Mouse (Mus musculus): ENCODE measurements around the gene Rbm44. TPM values are rescaled to one million over a fixed set of nuclear protein-coding genes. Genes with fewer than 3 reads are reported as not detected.

Rbm44 gene
- total and polyA plus RNA-seq, 2 experiments = 0.09 TPM; not detected in 1

DNA sequence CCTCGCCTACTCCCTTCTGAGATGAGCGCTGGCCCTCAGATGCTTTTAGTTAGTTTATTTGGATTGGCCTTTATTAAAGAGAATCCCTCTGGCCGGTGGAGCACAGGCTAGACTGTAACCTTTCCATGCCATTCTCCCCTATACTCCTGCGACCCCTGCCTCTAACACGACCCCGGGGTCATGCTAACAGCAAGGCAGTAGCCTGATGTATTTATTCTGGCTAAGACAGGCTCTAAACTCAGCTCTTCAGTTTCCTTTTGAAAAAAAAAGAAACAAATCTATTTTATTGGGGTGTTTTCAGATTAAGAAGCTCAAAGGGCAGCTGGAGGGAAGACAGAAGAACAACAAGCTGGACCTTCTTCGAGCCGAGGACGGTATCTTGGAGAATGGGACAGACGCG lies 22.8 kb upstream of the Rbm44 start:
- H3K27ac ChIP-seq (replicated peaks; ENCODE audit: insufficient read depth, low read depth, low read length) = no peak overlapping the region
- TF ChIP-seq POLR2A (IDR thresholded peaks at IDR 0.05; ENCODE audit: extremely low read depth, insufficient read depth, low read length) (no peak), CTCF (IDR thresholded peaks at IDR 0.05; ENCODE audit: low read depth, low read length) (no peak)
- WGBS = 90% methylated on average over 11 of the region's 11 CpGs
- no peaks in the 10 kb centered on the region for H3K27me3 ChIP-seq (ENCODE audit: control insufficient read depth, insufficient read depth, low read length)
- H3K4me3 ChIP-seq (ENCODE audit: insufficient read depth, low read depth, low read length) = no peak overlapping the region
- H3K79me2 ChIP-seq (ENCODE audit: control insufficient read depth, insufficient read depth, low read length) = no peaks in the 10 kb centered on the region
- peaks cover 45% of the 10 kb centered on the region for H3K36me3 ChIP-seq (ENCODE audit: control insufficient read depth, insufficient read depth, low read length)
- no peak for DNase-seq (ENCODE audit: extremely low read depth, low read depth, low spot score)
- H3K9ac ChIP-seq (ENCODE audit: low read depth, low read length) = no peak overlapping the region
- H3K4me1 ChIP-seq (ENCODE audit: control insufficient read depth, insufficient read depth, low read length) = no peaks in the 10 kb centered on the region

- WGBS = 95% methylated on average over 5 of the region's 5 CpGs
- no peak for DNase-seq (ENCODE audit: extremely low read depth, low read depth, low spot score)
- no peak overlapping the region for H3K9ac ChIP-seq (ENCODE audit: low read depth, low read length)
- H3K36me3 ChIP-seq (ENCODE audit: control insufficient read depth, insufficient read depth, low read length) = peaks cover 48% of the 10 kb centered on the region
- H3K27me3 ChIP-seq (ENCODE audit: control insufficient read depth, insufficient read depth, low read length) = no peaks in the 10 kb centered on the region
- TF ChIP-seq POLR2A (IDR thresholded peaks at IDR 0.05; ENCODE audit: extremely low read depth, insufficient read depth, low read length) (no peak), CTCF (IDR thresholded peaks at IDR 0.05; ENCODE audit: low read depth, low read length) (no peak)
- H3K4me1 ChIP-seq (ENCODE audit: control insufficient read depth, insufficient read depth, low read length) = no peaks in the 10 kb centered on the region
- H3K79me2 ChIP-seq (ENCODE audit: control insufficient read depth, insufficient read depth, low read length) = no peaks in the 10 kb centered on the region
- H3K4me3 ChIP-seq (ENCODE audit: insufficient read depth, low read depth, low read length) = no peak overlapping the region
- H3K27ac ChIP-seq (replicated peaks; ENCODE audit: insufficient read depth, low read depth, low read length) = no peak overlapping the region
Measured at GRCm38 (mm10) chr1:91123004-91123403, 21.9 kb upstream of the Rbm44 start.

DNA sequence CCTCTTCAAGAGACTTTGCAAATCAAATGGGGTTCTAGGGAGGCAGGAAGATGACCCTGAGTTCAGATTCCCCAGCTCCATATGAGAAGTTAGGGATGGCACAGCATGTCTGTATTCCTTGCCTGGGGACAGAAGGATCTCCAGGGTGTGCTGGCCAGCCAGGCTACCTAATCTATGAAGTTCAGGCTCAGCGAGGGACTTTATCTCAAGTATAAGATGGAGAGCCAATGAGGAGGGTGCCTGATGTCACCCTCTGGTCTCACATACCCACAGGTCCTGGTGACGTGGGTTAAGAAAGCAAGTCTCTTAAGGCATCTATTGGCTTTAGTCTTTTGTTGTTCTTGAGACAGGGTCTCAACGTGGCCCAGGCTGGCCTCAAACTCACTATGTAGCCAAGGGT lies 21.4 kb upstream of the Rbm44 start:
- no peak for DNase-seq (ENCODE audit: extremely low read depth, low read depth, low spot score)
- Histone ChIP-seq H3K36me3 (ENCODE audit: control insufficient read depth, insufficient read depth, low read length) (peaks cover 53% of the 10 kb centered on the region), H3K79me2 (ENCODE audit: control insufficient read depth, insufficient read depth, low read length) (no peaks in the 10 kb centered on the region), H3K4me3 (ENCODE audit: insufficient read depth, low read depth, low read length) (no peak overlapping the region), H3K27me3 (ENCODE audit: control insufficient read depth, insufficient read depth, low read length) (no peaks in the 10 kb centered on the region), H3K27ac (replicated peaks; ENCODE audit: insufficient read depth, low read depth, low read length) (no peak overlapping the region), H3K9ac (ENCODE audit: low read depth, low read length) (no peak overlapping the region), H3K4me1 (ENCODE audit: control insufficient read depth, insufficient read depth, low read length) (no peaks in the 10 kb centered on the region)
- 90% methylated on average over 3 of the region's 3 CpGs for WGBS
- TF ChIP-seq CTCF (IDR thresholded peaks at IDR 0.05; ENCODE audit: low read depth, low read length) (no peak), POLR2A (IDR thresholded peaks at IDR 0.05; ENCODE audit: extremely low read depth, insufficient read depth, low read length) (no peak)

- no peak for DNase-seq (ENCODE audit: extremely low read depth, low read depth, low spot score)
- no peak for TF ChIP-seq POLR2A (IDR thresholded peaks at IDR 0.05; ENCODE audit: extremely low read depth, insufficient read depth, low read length)
- peak; percentile 24; the same call in 1 of the 2 replicates for TF ChIP-seq CTCF (IDR thresholded peaks at IDR 0.05; ENCODE audit: low read depth, low read length)
- H3K4me1 ChIP-seq (ENCODE audit: control insufficient read depth, insufficient read depth, low read length) = no peaks in the 10 kb centered on the region
- H3K9ac ChIP-seq (ENCODE audit: low read depth, low read length) = no peak overlapping the region
- no peak overlapping the region for H3K4me3 ChIP-seq (ENCODE audit: insufficient read depth, low read depth, low read length)
- H3K27me3 ChIP-seq (ENCODE audit: control insufficient read depth, insufficient read depth, low read length) = no peaks in the 10 kb centered on the region
- H3K36me3 ChIP-seq (ENCODE audit: control insufficient read depth, insufficient read depth, low read length) = peaks cover 38% of the 10 kb centered on the region
- H3K79me2 ChIP-seq (ENCODE audit: control insufficient read depth, insufficient read depth, low read length) = no peaks in the 10 kb centered on the region
- WGBS = 91% methylated on average over 4 of the region's 4 CpGs
- no peak overlapping the region for H3K27ac ChIP-seq (replicated peaks; ENCODE audit: insufficient read depth, low read depth, low read length)
Measured at GRCm38 (mm10) chr1:91128849-91129248, 16.0 kb upstream of the Rbm44 start.

- DNase-seq (ENCODE audit: extremely low read depth, low read depth, low spot score) = no peak
- WGBS = 79% methylated on average over 2 of the region's 2 CpGs
- no peak for TF ChIP-seq POLR2A (IDR thresholded peaks at IDR 0.05; ENCODE audit: extremely low read depth, insufficient read depth, low read length)
- no peak overlapping the region for H3K27ac ChIP-seq (replicated peaks; ENCODE audit: insufficient read depth, low read depth, low read length)
- no peaks in the 10 kb centered on the region for H3K36me3 ChIP-seq (ENCODE audit: control insufficient read depth, insufficient read depth, low read length)
- H3K9ac ChIP-seq (ENCODE audit: low read depth, low read length) = no peak overlapping the region
- H3K4me1 ChIP-seq (ENCODE audit: control insufficient read depth, insufficient read depth, low read length) = no peaks in the 10 kb centered on the region
- H3K27me3 ChIP-seq (ENCODE audit: control insufficient read depth, insufficient read depth, low read length) = no peaks in the 10 kb centered on the region
- H3K79me2 ChIP-seq (ENCODE audit: control insufficient read depth, insufficient read depth, low read length) = no peaks in the 10 kb centered on the region
- H3K4me3 ChIP-seq (ENCODE audit: insufficient read depth, low read depth, low read length) = no peak overlapping the region
Measured at GRCm38 (mm10) chr1:91137036-91137435, 7.9 kb upstream of the Rbm44 start.

DNA sequence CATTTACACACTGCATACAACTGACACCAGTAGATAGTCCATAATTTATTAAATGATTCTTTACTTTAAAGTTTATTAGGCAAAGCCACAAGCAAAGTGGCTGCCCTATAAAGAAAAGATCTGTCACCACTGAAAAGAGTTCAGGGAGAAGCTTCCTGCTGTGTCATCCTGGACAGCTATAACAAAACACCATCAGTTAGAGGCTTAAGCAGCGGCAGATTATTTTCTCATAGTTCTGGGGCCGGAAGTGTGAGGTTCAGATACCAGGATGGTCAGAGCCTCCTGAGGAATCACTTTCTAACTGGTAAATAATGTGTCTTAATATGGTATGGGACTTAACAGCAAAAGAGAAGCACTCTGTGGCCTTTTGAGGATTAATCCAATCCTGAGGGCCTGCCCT lies 6.6 kb downstream of the Rbm44 start:
- Histone ChIP-seq H3K4me3 (ENCODE audit: insufficient read depth, low read depth, low read length) (no peak overlapping the region), H3K27me3 (ENCODE audit: control insufficient read depth, insufficient read depth, low read length) (no peaks in the 10 kb centered on the region), H3K79me2 (ENCODE audit: control insufficient read depth, insufficient read depth, low read length) (no peaks in the 10 kb centered on the region), H3K27ac (replicated peaks; ENCODE audit: insufficient read depth, low read depth, low read length) (no peak overlapping the region), H3K4me1 (ENCODE audit: control insufficient read depth, insufficient read depth, low read length) (no peaks in the 10 kb centered on the region), H3K9ac (ENCODE audit: low read depth, low read length) (no peak overlapping the region), H3K36me3 (ENCODE audit: control insufficient read depth, insufficient read depth, low read length) (no peaks in the 10 kb centered on the region)
- TF ChIP-seq POLR2A (IDR thresholded peaks at IDR 0.05; ENCODE audit: extremely low read depth, insufficient read depth, low read length) = no peak
- WGBS = 74% methylated on average over 2 of the region's 2 CpGs
- no peak for DNase-seq (ENCODE audit: extremely low read depth, low read depth, low spot score)

Data from liver, adult 2 months (tissue).